In the genomic region with DNA sequence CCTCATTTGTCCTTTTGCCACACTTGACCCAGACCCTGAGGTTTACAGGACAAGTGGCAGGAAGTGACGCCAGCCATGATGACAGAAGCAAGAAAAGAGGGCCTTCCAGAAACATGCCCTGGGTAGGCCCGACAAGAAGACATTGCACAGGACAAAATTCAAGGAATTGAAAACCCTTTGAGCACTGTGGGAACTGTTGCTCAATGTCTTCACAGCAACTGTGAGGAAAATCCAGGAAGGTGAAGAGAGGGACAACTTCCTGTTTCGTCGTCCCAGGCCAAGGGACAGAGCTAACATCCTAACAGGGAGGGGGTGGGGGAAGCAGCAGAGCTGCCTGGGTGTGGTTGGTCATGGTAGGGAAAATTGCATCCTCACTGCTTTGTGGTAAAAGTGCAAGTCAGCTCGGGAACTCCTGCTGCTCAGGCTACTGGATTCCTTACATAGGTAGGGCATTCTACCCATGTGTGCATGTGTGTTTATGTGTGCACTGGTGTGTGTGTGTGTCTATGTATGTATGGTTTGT, we compare ENCODE assay signal across 20 mouse cellular contexts. TPM values are rescaled to one million over a fixed set of nuclear protein-coding genes. Genes with fewer than 3 reads are reported as not detected.
DNase-seq lines count a peak whose midpoint lies in the region; ATAC-seq and TF ChIP-seq lines count a peak whose summit lies in the region.
"Had no signal": no experiment of that assay in that cellular context is flagged by ENCODE, and none has a peak within 500 bp of the region (broad histone marks: within the 10 kb centered on the region; RNA-seq: fewer than 3 reads in every experiment).

No protein-coding gene starts in this region.

- H3K36me3 ChIP-seq in liver, postnatal 0 days (replicated peaks; ENCODE audit: insufficient read depth, low read length), result no peaks in the 10 kb centered on the region
- no peaks in the 10 kb centered on the region for H3K36me3 ChIP-seq in liver, embryonic 11.5 days (ENCODE audit: control insufficient read depth, insufficient read depth, low read length)
- no peaks in the 10 kb centered on the region for H3K36me3 ChIP-seq in MEL (ENCODE audit: control insufficient read depth in 1 of 2, insufficient read depth in 2 of 2, low read length in 2 of 2)
- no peaks in the 10 kb centered on the region for H3K36me3 ChIP-seq in embryonic facial prominence, embryonic 10.5 days (replicated peaks)
- H3K36me3 ChIP-seq: embryonic facial prominence, embryonic 15.5 days; forebrain, embryonic 10.5 days; hindbrain, embryonic 13.5 days; limb, embryonic 13.5 days; liver, embryonic 15.5 days; midbrain, embryonic 10.5 days had no signal

- H3K9ac ChIP-seq in liver, postnatal 0 days (replicated peaks), result no peak overlapping the region
- H3K9ac ChIP-seq in liver, embryonic 11.5 days (ENCODE audit: low read depth, low read length), result no peak overlapping the region
- H3K9ac ChIP-seq in MEL (ENCODE audit: control insufficient read depth, low read depth, low read length, poor library complexity, severe bottlenecking), result no peak overlapping the region
- H3K9ac ChIP-seq: embryonic facial prominence, embryonic 15.5 days; hindbrain, embryonic 13.5 days; limb, embryonic 13.5 days; liver, embryonic 15.5 days had no signal

- no peaks in the 10 kb centered on the region for H3K79me2 ChIP-seq in MEL (ENCODE audit: control insufficient read depth, insufficient read depth, low read length, poor library complexity)

- no peak for TF ChIP-seq RAD21 in MEL (IDR thresholded peaks at IDR 0.05; ENCODE audit: low read depth, low read length)

- no peak for TF ChIP-seq CTCF in liver, postnatal 0 days (IDR thresholded peaks at IDR 0.05; ENCODE audit: low read depth)
- no peak for TF ChIP-seq CTCF in MEL (IDR thresholded peaks at IDR 0.05 in 2 of 3, conservative IDR thresholded peaks at IDR 0.05 in 1 of 3; ENCODE audit: control insufficient read depth in 1 of 3, insufficient read depth in 1 of 3, low read depth in 2 of 3, low read length in 3 of 3, poor library complexity in 1 of 3, severe bottlenecking in 1 of 3)

- peak; percentile 35; the same call in 1 of the 2 replicates for ATAC-seq in liver, postnatal 0 days
- no peak for ATAC-seq in liver, embryonic 11.5 days (replicated peaks; ENCODE audit: low FRiP score)
- ATAC-seq in megakaryocyte-erythroid progenitor cell, adult 5-6 weeks (replicated peaks; ENCODE audit: low FRiP score, low TSS enrichment, poor library complexity, severe bottlenecking), result no peak
- ATAC-seq: activated CD4-positive, CD25-positive, alpha-beta regulatory T cell, adult 4 months had no signal

- no peak for TF ChIP-seq POLR2A in MEL (IDR thresholded peaks at IDR 0.05; ENCODE audit: control insufficient read depth in 1 of 2, insufficient read depth in 1 of 2, low read depth in 1 of 2, low read length in 2 of 2, poor library complexity in 1 of 2)

- DNase-seq in liver, postnatal 0 days, result no peak
- no peak for DNase-seq in liver, embryonic 11.5 days (ENCODE audit: low spot score)
- peak; percentile 9 for DNase-seq in MEL (ENCODE audit: low read depth, low spot score)
- no peak for DNase-seq in embryonic facial prominence, embryonic 10.5 days (ENCODE audit: low spot score)
- DNase-seq in monocyte, adult 2 months (ENCODE audit: low read depth in 1 of 2, low spot score in 2 of 2), result peak; percentile 9 to 36
- no peak for DNase-seq in spleen, postnatal 14 days (ENCODE audit: low spot score in 2 of 2)
- DNase-seq: adrenal gland, postnatal 36 days; cerebellum, adult 9-11 months; gastrocnemius, adult 2 months; right cerebral cortex, postnatal 14 days; thymus, postnatal 14 days had no signal

- H3K4me1 ChIP-seq in liver, postnatal 0 days (ENCODE audit: insufficient read depth), result peaks cover 12% of the 10 kb centered on the region
- H3K4me1 ChIP-seq in liver, embryonic 11.5 days (replicated peaks; ENCODE audit: control insufficient read depth, insufficient read depth, low read length), result no peaks in the 10 kb centered on the region; the same call in 1 of the 2 replicates
- no peaks in the 10 kb centered on the region for H3K4me1 ChIP-seq in MEL (ENCODE audit: control insufficient read depth in 1 of 2, insufficient read depth in 2 of 2, low read length in 2 of 2)
- peaks cover 54% of the 10 kb centered on the region for H3K4me1 ChIP-seq in embryonic facial prominence, embryonic 10.5 days

- no peak overlapping the region for H3K4me2 ChIP-seq in liver, postnatal 0 days (ENCODE audit: low read depth, low read length)
- H3K4me2 ChIP-seq in liver, embryonic 11.5 days, result no peak overlapping the region
- H3K4me2 ChIP-seq: embryonic facial prominence, embryonic 15.5 days; hindbrain, embryonic 13.5 days; limb, embryonic 13.5 days; liver, embryonic 15.5 days had no signal

- TF ChIP-seq EP300 in liver, postnatal 0 days (IDR thresholded peaks at IDR 0.05; ENCODE audit: low read depth), result no peak
- no peak for TF ChIP-seq EP300 in MEL (IDR thresholded peaks at IDR 0.05; ENCODE audit: low read depth in 1 of 2, low read length in 2 of 2)

- 29% methylated on average over 5 of the region's 5 CpGs for WGBS in liver, postnatal 0 days (ENCODE audit: insufficient replicate concordance)
- WGBS in liver, embryonic 11.5 days, result 41% methylated on average over 5 of the region's 5 CpGs
- WGBS in embryonic facial prominence, embryonic 10.5 days, result 61% methylated on average over 5 of the region's 5 CpGs

- H3K4me3 ChIP-seq in liver, postnatal 0 days (ENCODE audit: low read depth, low read length), result no peak overlapping the region
- no peak overlapping the region for H3K4me3 ChIP-seq in liver, embryonic 11.5 days (ENCODE audit: low read depth, low read length)
- no peak overlapping the region for H3K4me3 ChIP-seq in MEL (ENCODE audit: control insufficient read depth in 1 of 2, insufficient read depth in 1 of 2, low read depth in 2 of 2, low read length in 2 of 2)
- H3K4me3 ChIP-seq in embryonic facial prominence, embryonic 10.5 days, result no peak overlapping the region
- H3K4me3 ChIP-seq: embryonic facial prominence, embryonic 15.5 days; forebrain, embryonic 10.5 days; gastrocnemius, adult 2 months; hindbrain, embryonic 13.5 days; limb, embryonic 13.5 days; liver, embryonic 15.5 days; midbrain, embryonic 10.5 days had no signal

- no peaks in the 10 kb centered on the region for H3K27me3 ChIP-seq in liver, postnatal 0 days (ENCODE audit: insufficient read depth, low read length)
- H3K27me3 ChIP-seq in liver, embryonic 11.5 days (replicated peaks; ENCODE audit: control insufficient read depth, insufficient read depth, low read length), result 0 out of 2 replicates have a peak, but pooled peaks cover 5% of the 10 kb centered on the region
- H3K27me3 ChIP-seq in MEL (ENCODE audit: control insufficient read depth in 1 of 2, insufficient read depth in 2 of 2, low read length in 2 of 2), result peaks cover 3% of the 10 kb centered on the region in 2 experiments; a peak in 2 of 4 replicates
- H3K27me3 ChIP-seq in embryonic facial prominence, embryonic 10.5 days (replicated peaks; ENCODE audit: low read depth, poor library complexity, severe bottlenecking), result no peaks in the 10 kb centered on the region
- H3K27me3 ChIP-seq: embryonic facial prominence, embryonic 15.5 days; limb, embryonic 13.5 days had no signal

- H3K9me3 ChIP-seq in liver, postnatal 0 days (ENCODE audit: low read length), result no peaks in the 10 kb centered on the region
- H3K9me3 ChIP-seq in liver, embryonic 11.5 days (ENCODE audit: control insufficient read depth, low read length), result no peaks in the 10 kb centered on the region
- no peaks in the 10 kb centered on the region for H3K9me3 ChIP-seq in MEL (replicated peaks; ENCODE audit: insufficient read depth, low read length)
- no peaks in the 10 kb centered on the region for H3K9me3 ChIP-seq in embryonic facial prominence, embryonic 10.5 days
- H3K9me3 ChIP-seq: embryonic facial prominence, embryonic 15.5 days; forebrain, embryonic 10.5 days; hindbrain, embryonic 13.5 days; limb, embryonic 13.5 days; liver, embryonic 15.5 days; midbrain, embryonic 10.5 days had no signal

- no peak overlapping the region for H3K27ac ChIP-seq in liver, postnatal 0 days (ENCODE audit: low read depth)
- H3K27ac ChIP-seq in liver, embryonic 11.5 days (ENCODE audit: low read depth, low read length), result no peak overlapping the region
- no peak overlapping the region for H3K27ac ChIP-seq in MEL (ENCODE audit: control insufficient read depth, low read depth, low read length)
- 0 out of 2 replicates have a peak overlapping the region, but pooled peaks have one; percentile 19 for H3K27ac ChIP-seq in embryonic facial prominence, embryonic 10.5 days (replicated peaks)
- H3K27ac ChIP-seq: embryonic facial prominence, embryonic 15.5 days; forebrain, embryonic 10.5 days; gastrocnemius, adult 2 months; hindbrain, embryonic 13.5 days; limb, embryonic 13.5 days; liver, embryonic 15.5 days; midbrain, embryonic 10.5 days; stomach, postnatal 0 days had no signal

TF ChIP-seq in MEL, 35 proteins besides CTCF, POLR2A, EP300 and RAD21:
- TF ChIP-seq MAX (IDR thresholded peaks at IDR 0.05; ENCODE audit: low read length), result no peak

RNA-seq across cellular contexts. Expression of a gene that starts 55.6 kb away (rescaled TPM):
- polyA plus RNA-seq in liver, postnatal 0 days (2015; fragmentation: Nextera tagmentation; extraction: Ambion mirVana), result 30.4 and 36.3 TPM in 2 replicates
- 61.8 and 65.9 TPM in 2 replicates for polyA plus RNA-seq in liver, embryonic 11.5 days (2014; fragmentation: Nextera tagmentation; extraction: Ambion mirVana)
- 22.2 and 23.1 TPM in 2 replicates for total RNA-seq in MEL (2012; rRNA removed)
- polyA plus RNA-seq in MEL (2012; ENCODE audit: insufficient read depth in 1 of 2, insufficient read length in 2 of 2, low read depth in 1 of 2, low replicate concordance in 2 of 2, missing spikeins in 1 of 2), result 10 to 100 TPM in 1 of 2 experiments, not detected in 1; 44.6 TPM
- polyA plus RNA-seq in embryonic facial prominence, embryonic 10.5 days (2016; fragmentation: Nextera tagmentation; extraction: Ambion mirVana), result 56.8 and 58.0 TPM in 2 replicates
- total RNA-seq in megakaryocyte-erythroid progenitor cell, adult 5-6 weeks (2014; fragmentation: Nextera tagmentation), result 77.5 and 84.1 TPM in 2 replicates
- total RNA-seq in megakaryocyte-erythroid progenitor cell, adult 5-6 weeks (2017), result 23.6 and 42.7 TPM in 2 replicates

Comparison
In these comparisons a context has a peak if more than half of its experiments do, and no peak if none do; other contexts are left out.
1. DNase-seq: peak in MEL (single experiment) and monocyte, adult 2 months (2 of 2); none in liver, postnatal 0 days (single experiment), liver, embryonic 11.5 days (single experiment), embryonic facial prominence, embryonic 10.5 days (single experiment) and spleen, postnatal 14 days (0 of 2).